Comparison of ENCODE assay signal across 8 mouse cellular contexts in genomic region chr9:109096251-109096661, GRCm38 (mm10). TPM values are rescaled to one million over a fixed set of nuclear protein-coding genes. Genes with fewer than 3 reads are reported as not detected.
DNase-seq lines count a peak whose midpoint lies in the region; ATAC-seq and TF ChIP-seq lines count a peak whose summit lies in the region.

No protein-coding gene starts in this region.

- peaks cover 57% of the 10 kb centered on the region for H3K27me3 ChIP-seq in erythroblast, embryonic 14.5 days (ENCODE audit: control insufficient read depth)
- no peaks in the 10 kb centered on the region for H3K27me3 ChIP-seq in testis, adult 2 months (ENCODE audit: control insufficient read depth, insufficient read depth, low read length)
- no peaks in the 10 kb centered on the region for H3K27me3 ChIP-seq in hindbrain, embryonic 14.5 days (ENCODE audit: control insufficient read depth, insufficient read depth, low read length)
- no peaks in the 10 kb centered on the region for H3K27me3 ChIP-seq in midbrain, embryonic 12.5 days

- ATAC-seq in erythroblast, adult 5-6 weeks (replicated peaks; ENCODE audit: low FRiP score, poor library complexity, severe bottlenecking): no peak
- ATAC-seq in hindbrain, embryonic 14.5 days (ENCODE audit: low FRiP score): no peak
- no peak for ATAC-seq in midbrain, embryonic 12.5 days (ENCODE audit: low FRiP score, low read depth)

- H3K36me3 ChIP-seq in erythroblast, embryonic 14.5 days (ENCODE audit: control insufficient read depth): peaks cover 25% of the 10 kb centered on the region
- H3K36me3 ChIP-seq in testis, adult 2 months (ENCODE audit: control insufficient read depth, insufficient read depth, low read length): no peaks in the 10 kb centered on the region
- H3K36me3 ChIP-seq in hindbrain, embryonic 14.5 days (replicated peaks; ENCODE audit: control insufficient read depth, insufficient read depth): peaks cover 28% of the 10 kb centered on the region
- peaks cover 40% of the 10 kb centered on the region for H3K36me3 ChIP-seq in midbrain, embryonic 12.5 days

- 5% methylated on average over 9 of the region's 9 CpGs for WGBS in hindbrain, embryonic 14.5 days
- WGBS in midbrain, embryonic 12.5 days: 12% methylated on average over 9 of the region's 9 CpGs

- peak overlapping the region; percentile 95 for H3K9ac ChIP-seq in hindbrain, embryonic 14.5 days
- H3K9ac ChIP-seq in midbrain, embryonic 12.5 days (replicated peaks): peak overlapping the region; percentile 96

- H3K4me3 ChIP-seq in erythroblast, embryonic 14.5 days (replicated peaks): peak overlapping the region; percentile 58
- peak overlapping the region; percentile 79 for H3K4me3 ChIP-seq in testis, adult 2 months (ENCODE audit: control insufficient read depth, low read depth, low read length)
- peak overlapping the region; percentile 83 for H3K4me3 ChIP-seq in hindbrain, embryonic 14.5 days (replicated peaks; ENCODE audit: low read length)
- peak overlapping the region; percentile 77 for H3K4me3 ChIP-seq in midbrain, embryonic 12.5 days

- no peak for TF ChIP-seq CTCF in testis, adult 2 months (IDR thresholded peaks at IDR 0.05; ENCODE audit: control insufficient read depth, insufficient read depth, insufficient replicate concordance, low read depth, low read length)

- H3K4me2 ChIP-seq in hindbrain, embryonic 14.5 days (replicated peaks): peak overlapping the region; percentile 62
- peak overlapping the region; percentile 84 for H3K4me2 ChIP-seq in midbrain, embryonic 12.5 days (replicated peaks)

- TF ChIP-seq POLR2A in testis, adult 2 months (IDR thresholded peaks at IDR 0.05; ENCODE audit: control insufficient read depth, low read depth, low read length): no peak

- DNase-seq in testis, postnatal 10 days (ENCODE audit: low spot score): no peak
- DNase-seq in hindbrain, embryonic 14.5 days (ENCODE audit: low spot score): peak; percentile 53
- DNase-seq in urinary bladder, postnatal 25 days (ENCODE audit: low spot score): no peak
- no peak for DNase-seq in gastrocnemius, postnatal 10 days

- H3K27ac ChIP-seq in testis, adult 2 months (ENCODE audit: control insufficient read depth, insufficient read depth, low read depth, low read length): peak overlapping the region; percentile 56
- H3K27ac ChIP-seq in hindbrain, embryonic 14.5 days: peak overlapping the region; percentile 99
- peak overlapping the region; percentile 100 for H3K27ac ChIP-seq in midbrain, embryonic 12.5 days (replicated peaks)

- H3K9me3 ChIP-seq in erythroblast, embryonic 14.5 days (ENCODE audit: control insufficient read depth, low read length): no peaks in the 10 kb centered on the region; the same call in 1 of the 2 replicates
- H3K9me3 ChIP-seq in hindbrain, embryonic 14.5 days (ENCODE audit: control insufficient read depth, low read length): no peaks in the 10 kb centered on the region
- no peaks in the 10 kb centered on the region for H3K9me3 ChIP-seq in midbrain, embryonic 12.5 days

- peaks cover 6% of the 10 kb centered on the region for H3K4me1 ChIP-seq in erythroblast, embryonic 14.5 days (ENCODE audit: control insufficient read depth)
- H3K4me1 ChIP-seq in testis, adult 2 months (ENCODE audit: control insufficient read depth, insufficient read depth, low read length): peaks cover 17% of the 10 kb centered on the region
- peaks cover 37% of the 10 kb centered on the region for H3K4me1 ChIP-seq in hindbrain, embryonic 14.5 days (replicated peaks; ENCODE audit: control insufficient read depth, insufficient read depth, low read length)
- peaks cover 51% of the 10 kb centered on the region for H3K4me1 ChIP-seq in midbrain, embryonic 12.5 days

RNA-seq across cellular contexts. Expression of gene Plxnb1, which starts 1.1 kb away (rescaled TPM):
- polyA plus RNA-seq in erythroblast, embryonic 14.5 days (2012): under 0.01 and 0.07 TPM in 2 replicates
- total RNA-seq in erythroblast, adult 5-6 weeks (2015; ENCODE audit: low replicate concordance): not detected in 2 replicates
- total RNA-seq in erythroblast, adult 5-6 weeks (2017; ENCODE audit: low replicate concordance): not detected in 2 replicates
- polyA plus RNA-seq in testis, adult 2 months (2012; rRNA removed): 5.8 and 6.0 TPM in 2 replicates
- polyA plus RNA-seq in hindbrain, embryonic 14.5 days (2014; fragmentation: Nextera tagmentation; extraction: Ambion mirVana): 14.2 and 16.6 TPM in 2 replicates
- polyA plus RNA-seq in midbrain, embryonic 12.5 days (2016; fragmentation: Nextera tagmentation; extraction: Ambion mirVana): 43.7 and 49.7 TPM in 2 replicates
- total RNA-seq in gastrocnemius, postnatal 10 days (2021): 1 to 10 TPM; 3.5 to 6.2 TPM

RNA-seq across cellular contexts. Expression of gene Tma7, which starts 13.9 kb away (rescaled TPM):
- 68.0 and 97.9 TPM in 2 replicates for polyA plus RNA-seq in erythroblast, embryonic 14.5 days (2012)
- 104 and 108 TPM in 2 replicates for total RNA-seq in erythroblast, adult 5-6 weeks (2015; ENCODE audit: low replicate concordance)
- total RNA-seq in erythroblast, adult 5-6 weeks (2017; ENCODE audit: low replicate concordance): 44.6 and 57.0 TPM in 2 replicates
- 66.4 and 120 TPM in 2 replicates for polyA plus RNA-seq in testis, adult 2 months (2012; rRNA removed)
- 710 and 800 TPM in 2 replicates for polyA plus RNA-seq in hindbrain, embryonic 14.5 days (2014; fragmentation: Nextera tagmentation; extraction: Ambion mirVana)
- 729 and 743 TPM in 2 replicates for polyA plus RNA-seq in midbrain, embryonic 12.5 days (2016; fragmentation: Nextera tagmentation; extraction: Ambion mirVana)
- total RNA-seq in gastrocnemius, postnatal 10 days (2021): 100 to 1,000 TPM; 213 to 219 TPM

RNA-seq across cellular contexts. Expression of gene Ccdc51, which starts 14.0 kb away (rescaled TPM):
- polyA plus RNA-seq in erythroblast, embryonic 14.5 days (2012): 0.84 and 0.85 TPM in 2 replicates
- 2.5 TPM in 1 of 2 replicates, not detected in the other for total RNA-seq in erythroblast, adult 5-6 weeks (2015; ENCODE audit: low replicate concordance)
- 3.7 and 4.3 TPM in 2 replicates for total RNA-seq in erythroblast, adult 5-6 weeks (2017; ENCODE audit: low replicate concordance)
- 1.6 TPM in 2 replicates for polyA plus RNA-seq in testis, adult 2 months (2012; rRNA removed)
- polyA plus RNA-seq in hindbrain, embryonic 14.5 days (2014; fragmentation: Nextera tagmentation; extraction: Ambion mirVana): 11.2 and 11.3 TPM in 2 replicates
- 12.9 and 15.7 TPM in 2 replicates for polyA plus RNA-seq in midbrain, embryonic 12.5 days (2016; fragmentation: Nextera tagmentation; extraction: Ambion mirVana)
- total RNA-seq in gastrocnemius, postnatal 10 days (2021): 1 to 10 TPM; 7.1 to 7.6 TPM

RNA-seq across cellular contexts. Expression of gene Atrip, which starts 22.3 kb away (rescaled TPM):
- 0.22 and 0.27 TPM in 2 replicates for polyA plus RNA-seq in erythroblast, embryonic 14.5 days (2012)
- total RNA-seq in erythroblast, adult 5-6 weeks (2015; ENCODE audit: low replicate concordance): 4.2 TPM in 1 of 2 replicates, not detected in the other
- total RNA-seq in erythroblast, adult 5-6 weeks (2017; ENCODE audit: low replicate concordance): 4.8 and 10.6 TPM in 2 replicates
- 12.1 and 13.5 TPM in 2 replicates for polyA plus RNA-seq in testis, adult 2 months (2012; rRNA removed)
- polyA plus RNA-seq in hindbrain, embryonic 14.5 days (2014; fragmentation: Nextera tagmentation; extraction: Ambion mirVana): 29.0 and 29.8 TPM in 2 replicates
- 31.3 and 32.0 TPM in 2 replicates for polyA plus RNA-seq in midbrain, embryonic 12.5 days (2016; fragmentation: Nextera tagmentation; extraction: Ambion mirVana)
- 10 to 100 TPM in 1 of 2 experiments, 1 to 10 TPM in 1; 7.6 to 11.6 TPM for total RNA-seq in gastrocnemius, postnatal 10 days (2021)

RNA-seq across cellular contexts. Expression of gene Trex1, which starts 36.7 kb away (rescaled TPM):
- polyA plus RNA-seq in erythroblast, embryonic 14.5 days (2012): 0.74 and 1.6 TPM in 2 replicates
- 7.3 and 19.6 TPM in 2 replicates for total RNA-seq in erythroblast, adult 5-6 weeks (2015; ENCODE audit: low replicate concordance)
- total RNA-seq in erythroblast, adult 5-6 weeks (2017; ENCODE audit: low replicate concordance): 1.7 and 4.2 TPM in 2 replicates
- polyA plus RNA-seq in testis, adult 2 months (2012; rRNA removed): 5.0 and 6.3 TPM in 2 replicates
- 9.7 and 16.2 TPM in 2 replicates for polyA plus RNA-seq in hindbrain, embryonic 14.5 days (2014; fragmentation: Nextera tagmentation; extraction: Ambion mirVana)
- polyA plus RNA-seq in midbrain, embryonic 12.5 days (2016; fragmentation: Nextera tagmentation; extraction: Ambion mirVana): 11.5 TPM in 2 replicates
- total RNA-seq in gastrocnemius, postnatal 10 days (2021): 10 to 100 TPM; 10.8 to 11.4 TPM
